Mouse (Mus musculus): ENCODE measurements around the gene G6pc3. TPM values are rescaled to one million over a fixed set of nuclear protein-coding genes. Genes with fewer than 3 reads are reported as not detected.

G6pc3 gene
- polyA plus RNA-seq, 1 experiment: 80.1 TPM

DNA sequence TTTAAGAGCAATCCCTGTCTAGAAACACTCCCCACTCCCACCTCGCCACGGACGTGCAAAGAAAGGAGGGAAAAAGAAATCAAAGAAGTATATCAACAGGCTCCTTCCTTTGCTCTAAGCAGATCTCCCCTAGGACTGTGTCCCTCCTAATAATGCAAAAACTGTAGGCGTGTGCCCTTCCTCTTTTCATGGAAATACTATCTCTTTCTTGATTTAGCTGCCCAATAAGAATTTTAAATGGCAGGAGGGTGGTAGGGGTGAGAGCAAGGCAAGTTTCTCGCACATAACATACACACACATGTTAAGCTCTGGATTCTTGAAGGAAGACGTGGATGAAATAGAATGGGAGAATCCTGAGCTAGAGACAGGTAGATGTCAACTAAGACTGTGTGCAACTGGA, 440 bp upstream of the G6pc3 start:
- no peak for DNase-seq (ENCODE audit: low spot score)

DNA sequence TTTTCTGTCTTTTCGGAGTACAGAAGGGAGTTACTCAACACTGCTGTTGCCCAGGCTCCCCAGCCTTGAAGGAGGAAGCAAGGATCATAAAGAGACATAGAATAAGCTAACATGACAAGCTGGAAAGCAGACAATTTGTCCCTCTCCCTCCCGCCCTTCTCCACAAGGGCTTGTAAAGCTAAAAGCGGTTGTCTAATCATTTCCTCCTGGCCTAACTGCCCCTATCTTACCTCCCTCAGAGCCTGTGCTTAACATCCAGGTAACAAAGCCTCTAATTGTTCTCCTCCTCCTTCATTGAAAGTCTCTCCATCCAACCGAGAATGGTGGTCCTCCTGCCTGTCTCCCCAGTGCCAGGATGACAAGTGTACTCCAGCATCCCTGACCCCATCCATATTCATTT, 1.4 kb downstream of the G6pc3 start:
- DNase-seq (ENCODE audit: low spot score): peak; percentile 19

DNA sequence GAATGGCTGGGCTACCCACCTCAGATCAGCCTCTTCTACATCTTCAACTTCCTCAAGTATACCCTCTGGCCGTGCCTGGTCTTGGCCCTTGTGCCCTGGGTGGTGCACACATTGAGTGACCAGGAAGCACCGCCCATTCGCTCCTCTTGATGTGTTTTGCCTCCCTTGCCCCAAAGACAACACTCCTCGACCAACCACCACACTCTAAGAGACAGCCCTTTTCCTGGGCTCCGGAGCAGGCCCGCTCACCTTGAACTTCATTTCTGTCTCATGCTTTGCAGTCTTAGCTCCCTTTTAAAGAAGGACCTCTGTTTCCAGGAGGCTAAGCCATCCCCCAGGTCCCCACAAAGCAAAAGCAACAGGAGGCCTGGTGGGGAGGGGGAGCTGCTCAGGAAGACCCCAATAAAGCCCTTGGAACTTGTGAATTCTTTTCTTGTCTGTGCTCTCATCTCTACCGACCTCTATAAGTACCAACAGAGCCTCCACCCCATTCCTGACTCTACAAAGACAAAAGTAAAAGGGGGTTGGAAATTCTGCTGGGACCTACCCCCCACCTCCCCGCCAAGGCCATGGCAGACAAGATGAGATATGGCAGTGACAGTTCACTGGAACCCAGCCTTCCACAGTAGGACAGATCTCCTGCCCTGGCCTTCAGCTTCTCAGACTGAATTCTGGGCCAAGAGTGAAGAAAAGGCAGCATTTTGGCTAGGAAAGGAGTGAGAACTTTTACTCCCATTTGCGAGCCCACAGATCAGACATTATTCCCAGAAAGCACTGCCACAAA, 4.4 kb downstream of the G6pc3 start:
- no peak for DNase-seq (ENCODE audit: low spot score)

DNA sequence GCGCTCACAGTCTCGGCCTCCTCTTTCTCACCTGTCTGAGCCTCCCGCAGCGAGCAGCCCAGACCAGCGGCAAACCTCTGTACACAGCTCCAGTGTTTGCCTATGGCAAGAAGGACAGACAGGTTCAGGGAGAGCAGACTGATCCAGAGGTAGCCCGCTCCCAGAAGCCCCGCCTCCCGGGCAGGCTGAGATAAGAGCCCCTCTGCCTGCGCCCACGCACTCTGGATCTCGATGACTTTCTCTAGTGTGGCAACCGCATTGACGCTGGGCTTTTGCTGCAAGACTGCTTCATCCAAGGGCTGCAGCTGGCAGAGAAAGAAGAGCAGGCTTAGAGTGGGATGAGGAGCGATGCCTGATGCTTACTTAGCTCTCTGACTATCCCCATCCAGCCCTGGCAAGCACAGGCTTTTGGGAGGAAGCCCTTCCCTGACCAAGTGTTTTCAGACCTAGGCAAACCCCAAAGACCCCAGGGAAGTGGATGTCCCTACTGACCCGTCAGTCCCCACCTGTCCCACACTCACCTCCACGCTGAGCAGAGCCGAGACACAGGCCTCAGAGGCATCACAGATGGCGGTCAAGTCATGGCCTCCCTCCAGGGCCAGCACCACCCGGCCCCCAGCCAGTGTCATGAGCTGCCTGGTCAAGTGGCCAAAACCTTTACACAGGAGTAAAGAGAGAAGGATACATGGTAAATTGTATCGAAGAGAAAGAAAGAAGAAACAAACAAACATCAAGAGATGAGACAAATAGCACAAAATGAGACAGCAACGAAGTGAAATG, 6.8 kb downstream of the G6pc3 start:
- DNase-seq (ENCODE audit: low spot score): peak; percentile 20

DNA sequence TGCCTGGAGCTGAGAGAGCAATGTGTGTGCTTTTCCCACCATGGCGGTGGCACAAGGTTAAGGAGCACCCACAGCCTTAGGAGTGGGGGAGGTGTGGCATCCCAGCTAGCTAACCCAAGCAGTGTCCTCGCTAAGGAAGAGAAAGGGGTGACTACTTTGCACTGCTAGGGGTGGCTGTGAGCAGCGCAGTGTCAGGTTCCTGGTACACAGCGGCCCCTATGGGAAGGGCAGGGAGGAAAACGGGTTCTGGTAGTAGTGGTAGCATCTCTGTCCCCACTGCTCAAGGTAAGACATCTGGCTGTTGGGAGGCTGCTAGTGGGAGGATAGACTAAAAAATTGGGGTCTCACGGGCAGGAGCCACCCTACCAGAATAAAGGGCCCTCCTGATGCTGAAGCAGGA, 8.8 kb downstream of the G6pc3 start:
- DNase-seq (ENCODE audit: low spot score): no peak

DNA sequence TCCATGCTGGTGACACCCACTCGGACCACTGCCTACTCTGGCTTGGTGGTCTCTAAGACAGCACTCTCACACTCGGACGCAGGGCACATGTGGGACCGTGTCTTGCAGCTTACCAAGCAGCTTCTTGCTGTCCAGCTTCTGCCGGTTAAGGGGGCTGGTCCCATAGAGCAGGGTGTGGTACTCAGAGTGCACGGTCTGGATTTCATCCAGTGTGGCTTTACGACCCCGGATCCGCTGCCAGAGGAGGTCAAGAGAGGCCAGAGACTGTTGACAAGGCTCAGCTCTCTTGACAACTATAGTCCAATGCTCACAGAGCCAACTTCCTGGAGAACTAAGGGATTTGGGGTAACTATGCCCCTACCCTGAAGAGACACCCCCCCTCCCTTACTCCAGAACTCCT, 10.4 kb downstream of the G6pc3 start:
- DNase-seq (ENCODE audit: low spot score): no peak

DNA sequence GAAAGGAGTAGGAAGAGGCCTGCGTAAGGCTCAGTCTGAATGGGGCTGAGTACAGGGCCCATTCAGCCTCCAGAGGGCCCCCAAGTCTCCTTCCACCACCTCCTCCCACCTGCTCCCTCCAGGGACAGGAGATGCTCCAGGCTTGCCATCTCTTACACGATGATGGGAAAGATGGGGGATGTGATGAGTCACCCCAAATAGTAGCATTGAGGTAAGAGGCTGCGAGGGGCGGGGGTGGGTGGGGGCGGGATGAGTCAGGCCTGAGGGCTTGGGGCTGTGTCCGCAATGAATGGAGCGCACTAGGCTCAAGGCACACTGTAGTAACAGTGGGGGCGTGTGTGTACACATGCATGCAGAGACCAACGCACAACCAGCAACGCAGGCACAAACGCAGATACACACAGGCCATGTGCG, 12.0 kb downstream of the G6pc3 start:
- no peak for DNase-seq (ENCODE audit: low spot score)

DNA sequence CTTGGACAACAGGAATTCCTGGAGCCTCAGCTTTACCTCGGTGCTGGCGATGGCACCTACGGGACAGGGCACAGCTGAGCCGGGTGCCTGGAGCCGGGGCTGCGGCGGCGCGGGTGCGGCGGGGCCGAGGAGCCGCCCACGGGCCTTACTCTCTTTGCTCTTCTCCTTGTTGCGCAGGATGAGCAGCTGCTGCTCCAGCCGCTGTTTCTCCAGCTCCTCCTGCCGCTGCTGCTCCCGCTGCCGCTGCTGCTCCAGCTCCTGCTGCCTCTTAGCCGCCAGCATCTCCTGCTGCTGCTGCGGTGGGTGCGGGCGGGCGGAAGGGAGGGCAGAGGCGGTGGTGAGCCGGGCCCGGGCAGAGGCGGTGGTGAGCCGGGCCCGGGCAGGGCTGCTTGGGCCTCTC, 17.1 kb downstream of the G6pc3 start:
- DNase-seq (ENCODE audit: low spot score): no peak

DNA sequence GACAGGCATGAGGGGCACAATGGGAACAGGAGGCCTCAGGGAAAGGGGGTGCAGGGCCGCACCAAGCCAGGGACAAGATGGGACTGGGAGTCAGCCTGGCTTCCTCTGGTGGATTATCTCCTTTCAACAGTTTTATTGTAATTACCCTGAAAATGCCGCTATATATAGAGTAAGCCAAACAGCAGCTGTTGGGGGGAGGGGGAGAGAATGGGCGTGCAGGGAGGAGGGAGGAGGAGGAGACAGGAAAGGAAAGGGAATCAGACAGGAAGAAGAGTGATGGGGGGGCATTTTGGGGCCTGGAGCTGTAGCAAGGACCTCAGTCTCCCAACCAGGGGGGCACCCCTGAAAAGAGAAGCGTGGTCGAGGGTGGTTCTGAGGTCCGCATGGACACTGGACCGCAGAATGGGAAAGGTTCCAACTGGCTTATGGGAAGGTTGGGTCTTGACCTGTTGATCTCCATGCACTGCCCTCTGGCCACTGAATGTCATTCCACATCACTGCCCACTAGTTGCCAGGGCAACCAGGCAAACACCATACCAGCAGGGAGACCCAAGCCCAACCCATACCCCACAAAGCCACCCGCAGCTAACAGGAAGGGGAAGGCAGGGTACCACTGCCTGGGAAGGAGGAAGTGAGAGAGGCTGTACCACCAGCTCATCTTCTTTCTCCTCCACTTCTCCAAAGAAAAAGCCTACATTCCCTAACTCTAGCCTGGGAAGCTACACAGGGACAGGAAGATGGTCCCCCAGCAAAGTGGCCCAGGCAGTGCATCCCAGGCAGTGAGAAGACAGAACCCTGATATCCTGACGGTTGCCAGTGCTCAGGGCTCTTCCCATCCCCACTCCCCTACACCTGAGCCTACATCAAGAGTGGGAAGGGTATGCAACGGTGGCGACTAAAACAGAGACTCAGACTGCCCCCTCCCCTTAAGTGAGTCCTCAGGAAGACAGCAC, 18.7 kb downstream of the G6pc3 start:
- no peak for DNase-seq (ENCODE audit: low spot score)

DNA sequence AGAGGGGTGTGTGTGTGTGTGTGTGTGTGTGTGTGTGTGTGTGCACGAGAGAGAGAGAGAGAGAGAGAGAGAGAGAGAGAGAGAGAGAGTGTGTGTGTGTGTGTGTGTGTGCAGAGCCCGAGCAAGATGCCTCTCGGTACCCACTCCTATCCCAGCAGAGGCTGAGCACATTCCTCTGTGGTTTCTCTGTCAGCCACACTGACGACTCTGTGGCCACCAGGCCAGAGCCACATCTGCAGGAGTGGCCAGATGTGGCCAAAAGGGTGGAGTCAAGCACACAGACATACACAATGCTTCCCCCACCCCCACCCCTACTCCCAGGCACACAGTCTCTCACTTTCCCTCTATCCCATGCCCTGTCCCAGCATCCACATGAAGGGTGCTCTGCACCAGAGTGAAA, 19.4 kb downstream of the G6pc3 start:
- no peak for DNase-seq (ENCODE audit: low spot score)

DNA sequence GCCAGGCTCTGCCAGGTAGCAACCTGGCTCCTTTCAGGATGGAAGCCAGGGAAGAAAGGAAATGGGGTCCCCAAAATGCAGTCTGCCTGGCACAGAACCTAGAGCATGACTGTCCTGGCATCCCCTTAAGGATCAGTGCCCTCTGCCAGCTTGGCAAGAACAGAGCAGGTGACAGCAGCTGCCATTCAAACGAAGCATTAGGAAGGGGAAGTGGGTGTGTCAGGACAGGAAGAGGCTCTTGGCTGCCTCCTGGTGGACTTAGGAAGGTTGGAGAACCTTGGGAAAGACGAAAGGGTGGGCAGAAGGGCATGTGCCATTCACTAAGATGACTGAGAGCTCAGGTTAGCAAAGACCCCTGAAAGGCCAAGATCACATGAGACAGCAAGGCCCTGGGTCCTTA, 20.3 kb downstream of the G6pc3 start:
- no peak for DNase-seq (ENCODE audit: low spot score)

DNA sequence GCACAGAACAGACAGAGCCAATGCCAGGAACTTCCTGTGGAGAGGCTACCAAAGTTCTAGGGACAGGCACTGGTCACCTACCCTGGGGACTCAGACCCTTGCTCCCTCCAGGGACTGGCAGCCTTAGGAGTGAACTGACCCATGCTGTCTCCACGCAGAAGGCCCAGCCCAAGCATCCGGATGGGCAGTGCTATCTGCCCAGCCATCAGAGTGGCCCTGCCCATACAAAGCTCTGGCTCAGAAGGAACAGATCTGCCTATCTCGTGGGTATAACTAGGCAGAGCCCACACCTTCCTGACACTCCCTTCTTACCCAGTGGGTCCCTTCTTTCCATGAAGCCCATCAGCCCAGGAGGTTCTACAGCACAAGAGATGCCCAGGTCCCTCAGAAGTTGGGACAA, 20.8 kb downstream of the G6pc3 start:
- DNase-seq (ENCODE audit: low spot score): no peak

DNA sequence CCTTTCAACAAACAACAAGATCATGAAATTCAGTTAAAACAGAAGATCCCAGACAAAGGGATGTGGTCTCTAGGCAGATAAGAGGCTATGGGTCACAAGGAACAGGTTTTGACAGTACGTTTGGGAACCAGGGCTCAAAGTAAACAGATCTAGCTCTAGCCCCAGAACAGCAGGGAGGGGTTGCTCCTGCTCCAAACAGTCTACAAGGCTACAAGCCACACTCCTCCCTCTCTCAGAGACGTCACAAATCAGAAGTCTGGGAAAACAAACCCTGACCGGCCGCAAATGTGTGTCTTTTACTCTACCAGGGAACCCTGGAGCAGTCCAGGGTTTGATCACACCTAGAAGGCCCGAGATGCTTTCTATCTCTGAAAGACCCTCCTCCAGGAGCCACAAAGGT, 21.6 kb downstream of the G6pc3 start:
- no peak for DNase-seq (ENCODE audit: low spot score)

DNA sequence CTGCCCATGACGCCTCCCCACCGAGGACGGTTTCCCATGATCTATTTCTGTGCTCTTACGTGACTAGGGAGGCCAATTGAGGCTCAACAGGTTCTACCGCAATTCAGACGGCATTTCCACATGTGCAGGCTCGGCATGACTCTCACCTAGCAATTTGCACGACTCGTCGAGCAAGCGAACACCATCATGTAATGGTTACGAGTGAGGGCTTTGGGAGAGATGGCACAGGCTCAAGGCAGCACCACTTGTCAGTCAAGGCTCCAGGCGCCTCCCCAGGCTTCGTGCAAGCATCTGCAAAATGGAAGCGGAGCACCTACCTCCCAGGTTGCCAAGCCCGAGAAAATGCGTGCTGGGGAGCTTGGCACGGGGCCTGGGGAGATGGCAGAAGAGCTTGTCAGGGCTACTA, 22.5 kb downstream of the G6pc3 start:
- DNase-seq (ENCODE audit: low spot score): no peak

DNA sequence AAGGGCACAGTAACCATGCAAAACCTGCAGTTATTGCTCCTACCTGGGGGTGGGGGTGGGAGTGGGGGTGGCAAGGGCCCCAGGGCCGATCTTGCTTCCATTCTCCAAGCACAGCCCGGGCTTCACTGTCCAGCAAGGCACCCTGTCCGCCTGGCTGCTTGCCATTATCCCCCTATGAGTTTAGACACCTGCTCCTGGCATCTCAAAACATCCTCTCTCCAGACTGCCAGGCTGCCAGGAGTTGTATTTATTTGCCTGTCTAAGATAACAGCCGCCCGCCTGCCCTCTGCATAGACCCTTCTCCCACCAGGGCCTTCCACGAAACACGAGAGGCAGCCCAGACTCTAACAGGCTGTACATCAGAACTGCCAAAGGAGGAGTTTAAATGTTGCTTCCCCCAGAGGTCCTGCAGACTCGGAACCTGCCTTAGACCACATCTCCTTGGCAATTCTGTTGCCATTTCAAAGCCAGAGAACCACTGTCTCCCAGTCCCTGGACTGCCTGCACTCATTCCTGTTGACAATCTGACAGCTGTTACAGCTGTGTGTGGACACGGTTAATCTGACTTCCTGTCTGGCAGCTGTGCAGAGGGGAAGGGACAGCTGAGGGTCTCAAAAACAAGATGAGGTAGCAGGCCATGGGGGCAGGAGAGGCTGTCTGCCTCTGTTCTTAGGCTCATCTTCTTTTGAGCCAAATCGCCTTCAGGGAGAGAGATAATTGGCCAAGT, 25.2 kb downstream of the G6pc3 start:
- DNase-seq (ENCODE audit: low spot score): no peak

DNA sequence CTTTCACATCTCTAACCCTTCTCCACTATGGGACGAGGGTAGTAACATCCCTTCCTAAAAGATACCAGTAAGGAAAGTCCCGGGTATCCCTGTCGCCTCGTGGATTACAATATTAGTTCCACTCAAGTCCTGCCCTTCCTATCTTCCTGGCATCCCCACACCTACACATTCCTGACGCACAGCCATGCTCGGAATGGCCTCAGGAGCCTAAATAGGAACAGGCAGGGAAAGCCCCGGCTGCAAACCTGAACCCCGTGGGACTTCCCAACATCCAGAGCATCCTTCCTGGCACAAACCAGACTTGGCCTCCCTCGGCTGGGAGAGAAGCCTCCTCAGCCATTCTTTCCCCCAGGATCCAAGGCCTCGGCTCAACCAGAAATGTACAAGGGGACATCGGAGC, 26.1 kb downstream of the G6pc3 start:
- no peak for DNase-seq (ENCODE audit: low spot score)

DNA sequence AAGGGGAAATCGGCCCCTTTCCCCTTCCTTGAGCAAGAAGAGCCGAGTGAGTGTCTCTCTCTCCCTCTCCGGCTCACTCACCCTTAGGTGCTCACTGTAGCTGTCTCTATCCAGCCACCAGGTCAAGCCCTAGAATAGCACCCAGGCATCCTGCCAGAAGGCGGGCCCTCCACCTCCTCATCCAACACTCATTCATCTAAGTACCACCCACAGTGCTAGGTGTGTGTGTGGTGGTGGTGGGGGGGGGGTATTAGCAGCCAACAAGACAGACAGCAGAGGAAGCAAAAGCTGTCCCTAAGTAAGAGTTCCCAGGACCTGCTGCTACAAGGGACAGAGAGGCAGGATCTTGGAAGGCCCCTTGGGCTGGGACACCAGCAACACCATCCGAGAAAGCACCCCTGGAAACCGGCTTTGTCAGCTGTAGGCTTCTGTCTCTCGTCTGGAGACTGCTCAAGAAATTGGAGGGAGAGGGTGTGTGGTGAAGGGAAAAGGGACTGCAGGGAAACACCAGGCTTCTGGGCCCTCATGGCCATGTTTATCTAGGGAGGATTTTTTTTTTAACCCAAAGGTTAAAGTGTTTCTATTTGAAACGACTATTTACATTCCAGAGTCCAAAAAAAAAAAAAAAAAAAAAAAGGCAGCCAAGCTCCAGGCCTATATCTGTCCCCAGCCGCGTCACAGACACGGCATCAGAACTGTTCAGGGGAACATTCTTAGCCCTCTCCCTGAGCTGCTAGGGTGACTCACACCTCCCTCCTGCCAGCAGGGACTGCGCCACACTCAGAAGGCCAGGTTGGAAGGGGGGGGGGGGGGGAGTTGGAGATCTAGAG, 26.9 kb downstream of the G6pc3 start:
- no peak for DNase-seq (ENCODE audit: low spot score)

DNA sequence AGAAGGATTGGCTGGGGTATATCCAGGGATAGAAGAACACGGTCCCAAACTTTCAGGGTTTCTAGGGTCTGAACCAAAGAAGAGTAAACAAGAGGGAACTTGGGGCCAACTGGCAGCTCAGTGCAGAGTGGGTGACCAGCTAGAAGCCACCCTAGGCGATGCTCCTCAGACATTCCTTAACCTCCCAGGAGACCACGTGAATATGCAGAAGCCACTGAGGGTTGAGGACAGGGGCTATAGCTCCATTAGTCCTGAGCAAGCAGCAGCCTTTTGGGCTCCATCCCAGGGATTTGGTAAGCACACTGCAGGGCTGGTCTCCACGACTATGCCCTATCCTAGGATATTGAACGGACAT, 27.4 kb downstream of the G6pc3 start:
- peak; percentile 25 for DNase-seq (ENCODE audit: low spot score)

DNA sequence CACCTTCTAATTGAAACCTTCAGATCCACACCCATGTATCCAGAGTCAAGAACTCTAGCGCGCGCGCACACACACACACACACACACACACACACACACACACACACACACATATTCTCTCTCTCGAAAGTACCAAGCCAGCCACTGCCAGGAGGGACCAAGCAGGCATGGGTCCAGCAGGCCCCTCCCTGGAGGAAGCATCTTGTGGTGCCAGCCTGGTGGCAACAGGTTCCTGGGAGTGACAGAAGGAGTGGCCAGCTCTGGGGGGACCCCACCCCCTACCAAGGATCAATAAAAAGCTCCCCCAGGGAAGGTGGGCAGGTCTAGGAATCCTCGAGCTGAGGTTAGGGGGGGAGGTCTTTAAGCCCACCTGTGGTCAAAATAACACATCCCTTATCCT, 28.0 kb downstream of the G6pc3 start:
- DNase-seq (ENCODE audit: low spot score): peak; percentile 24

DNA sequence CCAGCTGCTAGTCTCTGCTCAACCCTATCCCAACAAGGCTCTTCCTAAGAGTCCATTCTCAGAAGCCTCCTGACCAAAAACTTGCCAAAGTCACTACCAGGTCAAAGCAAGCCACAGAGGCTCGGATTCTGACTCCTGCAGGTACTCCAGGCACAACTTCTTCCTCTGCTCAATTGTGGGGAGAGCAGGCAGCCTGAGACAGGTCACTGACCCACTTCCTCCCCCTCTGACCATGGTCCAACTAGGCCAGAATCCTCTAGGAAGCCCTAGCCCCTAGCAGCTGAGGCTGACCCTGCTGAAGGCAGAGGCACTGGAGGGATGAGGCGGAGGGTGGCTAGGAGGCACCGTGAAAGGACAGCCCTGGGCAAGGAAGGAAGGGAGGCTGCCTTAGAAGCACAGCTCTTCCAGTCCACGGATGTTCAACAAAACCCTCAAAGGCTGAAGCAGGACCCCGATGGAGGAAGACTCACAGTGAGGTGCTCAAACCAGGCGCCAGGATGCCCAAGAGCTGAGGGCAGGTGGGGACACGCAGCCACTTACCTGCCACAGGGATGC, 28.5 kb downstream of the G6pc3 start:
- no peak for DNase-seq (ENCODE audit: low spot score)

Measured in urinary bladder, adult 2 months (tissue).